Mouse (Mus musculus): Measurements from ENCODE around the gene Klc3. TPM values are rescaled to one million over a fixed set of nuclear protein-coding genes. Genes with fewer than 3 reads are reported as not detected.

Klc3 gene
- total and polyA plus RNA-seq, 3 experiments, result 0.42 to 3.6 TPM; not detected in 1

GRCm38 (mm10) chr7:19354991-19355390 lies 48.9 kb downstream of the Klc3 start:
- no peak overlapping the region for H3K27ac ChIP-seq (ENCODE audit: control insufficient read depth, low read depth, low read length)
- H3K9ac ChIP-seq (ENCODE audit: control insufficient read depth, low read depth, low read length, poor library complexity, severe bottlenecking), result no peak overlapping the region
- H3K27me3 ChIP-seq (ENCODE audit: control insufficient read depth in 1 of 2, insufficient read depth in 2 of 2, low read length in 2 of 2), result no peaks in the 10 kb centered on the region
- H3K9me3 ChIP-seq (replicated peaks; ENCODE audit: insufficient read depth, low read length), result no peaks in the 10 kb centered on the region
- peaks cover 0 to 2% of the 10 kb centered on the region in 2 experiments; a peak in 1 of 4 replicates for H3K36me3 ChIP-seq (ENCODE audit: control insufficient read depth in 1 of 2, insufficient read depth in 2 of 2, low read length in 2 of 2)
- peaks cover 10% of the 10 kb centered on the region for H3K79me2 ChIP-seq (ENCODE audit: control insufficient read depth, insufficient read depth, low read length, poor library complexity)
- no peak for DNase-seq (ENCODE audit: low read depth, low spot score)
- no peak overlapping the region for H3K4me3 ChIP-seq (ENCODE audit: control insufficient read depth in 1 of 2, insufficient read depth in 1 of 2, low read depth in 2 of 2, low read length in 2 of 2)
- no peak for TF ChIP-seq BHLHE40 (IDR thresholded peaks at IDR 0.05; ENCODE audit: borderline replicate concordance, low read depth, low read length)
- TF ChIP-seq GATA1 (IDR thresholded peaks at IDR 0.05; ENCODE audit: low read depth, low read length), result no peak
- TF ChIP-seq SMC3 (IDR thresholded peaks at IDR 0.05; ENCODE audit: low read depth, low read length), result no peak
- TF ChIP-seq ETS1 (IDR thresholded peaks at IDR 0.05; ENCODE audit: low read depth, low read length), result no peak
- no peak for TF ChIP-seq MYB (IDR thresholded peaks at IDR 0.05; ENCODE audit: low read depth, low read length)
- no peak for TF ChIP-seq RAD21 (IDR thresholded peaks at IDR 0.05; ENCODE audit: low read depth, low read length)
- TF ChIP-seq RCOR1 (IDR thresholded peaks at IDR 0.05; ENCODE audit: low read depth, low read length), result no peak
- no peak for TF ChIP-seq CHD2 (IDR thresholded peaks at IDR 0.05; ENCODE audit: low read length)
- H3K4me1 ChIP-seq (ENCODE audit: control insufficient read depth in 1 of 2, insufficient read depth in 2 of 2, low read length in 2 of 2), result peaks cover 0 to 8% of the 10 kb centered on the region in 2 experiments; a peak in 1 of 4 replicates

DNA sequence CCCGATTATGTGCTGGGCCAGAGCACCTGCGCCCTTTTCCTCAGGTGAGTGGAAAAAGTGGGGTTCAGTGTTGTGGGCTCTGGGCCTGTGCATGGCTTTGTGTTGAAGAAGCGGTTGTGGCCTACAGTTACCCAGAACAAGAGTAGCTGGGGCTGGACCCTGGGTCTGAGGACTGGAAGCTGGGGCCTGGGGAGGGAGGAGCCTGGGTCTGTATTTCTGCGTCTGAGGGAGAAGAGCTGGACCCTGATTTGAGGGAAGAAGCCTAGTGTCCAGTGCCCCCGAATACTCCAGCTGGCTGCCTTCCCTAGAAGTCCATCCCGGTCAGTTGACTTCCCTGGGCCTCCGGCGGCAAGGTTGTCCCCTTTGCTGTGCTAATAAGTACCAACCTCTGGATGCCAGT lies 53.7 kb downstream of the Klc3 start:
- Histone ChIP-seq H3K4me1 (ENCODE audit: control insufficient read depth in 1 of 2, insufficient read depth in 2 of 2, low read length in 2 of 2) (peaks cover 0 to 5% of the 10 kb centered on the region in 2 experiments; a peak in 1 of 4 replicates), H3K79me2 (ENCODE audit: control insufficient read depth, insufficient read depth, low read length, poor library complexity) (no peaks in the 10 kb centered on the region), H3K9ac (ENCODE audit: control insufficient read depth, low read depth, low read length, poor library complexity, severe bottlenecking) (no peak overlapping the region), H3K27me3 (ENCODE audit: control insufficient read depth in 1 of 2, insufficient read depth in 2 of 2, low read length in 2 of 2) (no peaks in the 10 kb centered on the region), H3K36me3 (ENCODE audit: control insufficient read depth in 1 of 2, insufficient read depth in 2 of 2, low read length in 2 of 2) (no peaks in the 10 kb centered on the region; a peak in 2 of 4 replicates), H3K9me3 (replicated peaks; ENCODE audit: insufficient read depth, low read length) (no peaks in the 10 kb centered on the region), H3K4me3 (ENCODE audit: control insufficient read depth in 1 of 2, insufficient read depth in 1 of 2, low read depth in 2 of 2, low read length in 2 of 2) (no peak overlapping the region), H3K27ac (ENCODE audit: control insufficient read depth, low read depth, low read length) (no peak overlapping the region)
- no peak for TF ChIP-seq POLR2AphosphoS2 (IDR thresholded peaks at IDR 0.05; ENCODE audit: low read length)
- TF ChIP-seq KAT2A (conservative IDR thresholded peaks at IDR 0.05; ENCODE audit: low read depth, low read length), result no peak
- no peak for TF ChIP-seq GABPA (IDR thresholded peaks at IDR 0.05; ENCODE audit: low read depth, low read length)
- TF ChIP-seq MAX (IDR thresholded peaks at IDR 0.05; ENCODE audit: low read length), result no peak
- no peak for TF ChIP-seq USF2 (IDR thresholded peaks at IDR 0.05; ENCODE audit: borderline replicate concordance in 1 of 2, insufficient read depth in 1 of 2, low read depth in 1 of 2, low read length in 2 of 2)
- TF ChIP-seq MEF2A (IDR thresholded peaks at IDR 0.05; ENCODE audit: extremely low read depth, insufficient replicate concordance, low read depth, low read length, poor library complexity, severe bottlenecking), result no peak
- TF ChIP-seq TBP (IDR thresholded peaks at IDR 0.05; ENCODE audit: low read depth, low read length), result no peak
- no peak for TF ChIP-seq CHD1 (IDR thresholded peaks at IDR 0.05; ENCODE audit: low read depth, low read length)
- TF ChIP-seq HCFC1 (IDR thresholded peaks at IDR 0.05; ENCODE audit: low read depth, low read length), result no peak
- TF ChIP-seq TCF12 (IDR thresholded peaks at IDR 0.05; ENCODE audit: low read depth, low read length), result no peak
- no peak for TF ChIP-seq ZC3H11A (IDR thresholded peaks at IDR 0.05; ENCODE audit: low read depth, low read length)
- DNase-seq (ENCODE audit: low read depth, low spot score), result no peak

Data from MEL (cell line).